Mouse (Mus musculus) kidney, postnatal 36 days (tissue): Measurements from ENCODE around the gene Cyp3a59.
A peak's percentile ranks its signal among the peaks of the same experiment; 100 is the strongest.
"Not testable (repeated sequence)": the region's sequence is repeated elsewhere in the genome, so short reads cannot be mapped to it uniquely, and the experiment has no call there.

ENCODE experiments used
- DNase-seq, 2 experiments: peaks; one replicate each; pipeline ENCODE4 v3.0.0; 2021 to 2022; ENCODE audit warnings: mixed read lengths in 2 of 2

Cyp3a59 gene

GRCm38 (mm10) chr5:146078945-146079344 is at the start of gene Cyp3a59:
Gene Cyp3a59, plus strand, starts transcription at chr5:146079257.
- DNase-seq, result peak in 1 of 2 experiments; percentile 1

GRCm38 (mm10) chr5:146070099-146070498 is 9.0 kb upstream of the Cyp3a59 start:
- no peak for DNase-seq

- DNase-seq, result peak in 1 of 2 experiments; percentile 6
Observed at GRCm38 (mm10) chr5:146147903-146148302, 68.8 kb downstream of the Cyp3a59 start.

GRCm38 (mm10) chr5:146150454-146150853 is 71.4 kb downstream of the Cyp3a59 start:
- DNase-seq, result no peak

GRCm38 (mm10) chr5:146158326-146158725 is 79.3 kb downstream of the Cyp3a59 start:
- not testable (repeated sequence) for DNase-seq

- DNase-seq, result not testable (repeated sequence)
Observed at GRCm38 (mm10) chr5:146160439-146160838, 81.4 kb downstream of the Cyp3a59 start, which contains the start of gene Gm5565. Gene Gm5565, minus strand, starts transcription at chr5:146160539.
